Mouse (Mus musculus): ENCODE results near the gene Lcn4.

Lcn4 gene

DNA sequence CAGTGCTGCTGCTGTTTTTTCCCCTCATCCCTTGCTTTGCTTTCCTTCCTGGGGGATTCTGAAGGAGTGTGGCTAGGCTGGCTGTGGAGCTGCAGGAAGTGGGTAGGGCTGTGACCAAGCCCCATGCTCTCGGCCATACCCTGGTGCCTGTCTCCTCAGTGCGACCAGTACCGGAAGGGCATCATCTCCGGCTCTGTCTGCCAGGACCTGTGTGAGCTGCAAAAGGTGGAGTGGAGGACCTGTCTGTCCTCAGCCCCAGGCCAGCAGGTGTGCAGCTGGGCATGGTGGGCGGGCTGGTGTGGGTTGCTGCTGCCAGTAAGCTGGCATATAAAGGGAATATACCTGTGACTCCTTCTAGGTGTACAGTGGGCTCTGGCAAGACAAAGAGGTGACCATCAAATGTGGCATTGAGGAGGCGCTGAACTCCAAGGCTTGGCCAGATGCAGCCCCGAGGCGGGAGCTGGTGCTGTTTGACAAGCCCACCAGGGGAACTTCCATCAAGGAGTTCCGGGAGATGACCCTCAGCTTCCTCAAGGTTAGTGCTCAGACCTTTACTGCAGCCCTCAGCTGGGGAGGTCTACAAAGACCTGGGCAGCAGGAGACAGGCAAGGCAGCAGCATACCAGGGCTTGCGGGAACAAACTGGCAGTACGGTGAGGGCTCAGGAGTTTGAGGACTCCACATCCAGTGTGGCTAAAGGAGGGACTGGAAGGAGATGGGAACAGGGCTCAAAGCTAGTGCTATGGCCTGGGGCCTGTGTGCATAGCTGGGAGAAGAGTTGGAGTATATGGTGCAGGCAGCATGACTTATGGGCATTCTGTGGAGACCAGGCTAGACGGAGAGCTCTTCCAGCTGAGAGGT lies 36.2 kb downstream of the Lcn4 start:
- peak; percentile 15 for DNase-seq (ENCODE audit: low read depth)

DNA sequence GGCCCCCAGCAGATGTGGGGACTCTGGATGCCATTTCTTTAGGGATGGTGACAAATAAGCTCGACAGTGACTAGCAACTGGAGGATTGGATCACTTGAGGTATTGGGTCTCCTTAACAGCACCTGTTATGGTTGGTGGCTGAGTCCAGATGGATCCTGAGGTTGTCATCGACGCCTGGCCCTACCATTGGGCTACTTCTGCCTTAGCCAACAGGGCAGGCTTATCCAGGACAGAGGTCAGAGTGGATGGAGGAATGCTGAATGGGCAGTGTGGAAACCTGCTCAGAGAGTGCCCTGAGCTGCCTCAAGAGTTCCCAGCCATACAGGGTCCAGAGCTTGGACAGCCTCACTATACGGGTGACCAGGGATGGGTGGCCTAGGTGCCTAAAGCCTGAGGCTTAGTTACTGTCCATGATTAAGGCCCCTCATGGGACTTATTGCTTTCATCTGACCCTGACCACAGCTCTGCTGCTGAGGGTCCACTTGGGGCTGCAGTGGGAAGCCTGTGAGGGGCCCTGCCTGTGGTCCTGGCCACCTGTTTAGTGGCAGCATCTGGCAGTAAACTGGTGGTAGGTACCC lies 37.0 kb downstream of the Lcn4 start:
- DNase-seq (ENCODE audit: low read depth): no peak

DNA sequence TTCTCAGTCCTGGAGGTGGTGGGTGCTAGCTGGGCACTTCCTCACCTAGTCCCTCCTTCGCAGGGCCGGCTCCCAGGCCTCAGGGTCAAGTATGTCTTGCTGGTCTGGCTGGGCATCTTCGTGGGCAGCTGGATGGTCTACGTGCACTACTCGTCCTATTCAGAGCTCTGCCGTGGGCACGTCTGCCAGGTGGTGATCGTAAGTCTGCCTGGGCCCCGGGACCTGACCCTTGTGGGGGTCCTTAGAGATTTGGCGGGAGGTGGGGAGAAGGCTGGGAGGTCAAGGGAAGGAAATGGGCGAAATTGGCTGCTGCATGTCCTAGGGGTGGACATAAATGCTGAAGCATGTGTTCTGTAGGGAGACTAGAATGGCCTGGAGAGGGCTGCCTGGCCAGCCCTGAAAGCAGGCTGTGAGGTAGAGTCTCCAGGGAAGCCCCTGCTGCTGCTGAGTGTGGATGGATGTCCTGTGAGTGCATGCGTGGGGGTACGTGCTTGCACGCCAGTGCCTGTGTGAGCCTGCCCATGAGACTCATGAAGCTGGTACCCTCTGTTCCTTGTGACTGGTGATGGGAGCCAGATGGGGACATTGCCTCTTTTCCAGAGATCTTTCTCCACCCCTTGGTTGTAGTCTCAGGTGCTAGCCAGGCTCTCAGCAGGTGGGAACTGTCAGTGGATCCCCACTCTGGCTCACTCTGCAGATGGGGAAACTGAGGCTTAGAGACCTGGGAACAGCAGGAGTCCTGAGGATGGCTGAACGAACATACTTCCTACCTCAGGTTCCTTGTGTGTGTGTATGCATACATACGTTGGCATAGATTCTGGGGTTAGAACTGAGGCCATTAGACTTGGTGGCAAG lies 38.3 kb downstream of the Lcn4 start:
- DNase-seq (ENCODE audit: low read depth): no peak

DNA sequence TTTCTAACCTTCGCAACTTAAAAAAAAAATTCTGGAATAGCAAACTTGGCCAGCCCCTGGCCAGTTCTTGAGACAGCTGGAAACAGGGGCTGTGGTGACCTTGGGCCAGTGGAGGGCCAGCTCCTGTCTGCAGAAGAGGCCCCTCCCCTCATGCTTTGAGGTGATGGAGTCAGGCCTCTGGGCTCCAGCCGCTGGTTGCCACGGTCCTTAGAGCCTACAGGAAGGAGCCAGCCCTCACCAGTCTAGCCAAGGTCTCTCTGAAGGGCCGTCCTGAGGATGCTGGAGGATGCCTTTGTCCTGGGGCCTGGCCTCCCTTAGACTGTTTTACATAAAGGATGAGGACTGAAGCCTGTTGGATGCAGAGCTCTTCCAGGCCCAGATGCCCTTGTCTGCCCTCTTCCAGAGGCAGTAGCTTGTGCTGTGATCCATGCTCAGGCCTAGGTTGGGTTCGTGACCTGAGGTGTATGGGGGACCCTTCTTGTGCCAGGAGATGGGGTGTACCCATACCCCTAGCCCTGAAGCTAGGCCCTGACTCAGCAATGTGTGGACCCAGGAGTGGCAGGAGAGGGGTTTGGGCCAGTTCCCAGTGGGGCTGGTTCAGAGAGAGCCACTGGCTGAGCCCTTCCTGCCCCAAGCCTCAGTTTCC lies 42.2 kb downstream of the Lcn4 start:
- DNase-seq (ENCODE audit: low read depth): peak; percentile 57

DNA sequence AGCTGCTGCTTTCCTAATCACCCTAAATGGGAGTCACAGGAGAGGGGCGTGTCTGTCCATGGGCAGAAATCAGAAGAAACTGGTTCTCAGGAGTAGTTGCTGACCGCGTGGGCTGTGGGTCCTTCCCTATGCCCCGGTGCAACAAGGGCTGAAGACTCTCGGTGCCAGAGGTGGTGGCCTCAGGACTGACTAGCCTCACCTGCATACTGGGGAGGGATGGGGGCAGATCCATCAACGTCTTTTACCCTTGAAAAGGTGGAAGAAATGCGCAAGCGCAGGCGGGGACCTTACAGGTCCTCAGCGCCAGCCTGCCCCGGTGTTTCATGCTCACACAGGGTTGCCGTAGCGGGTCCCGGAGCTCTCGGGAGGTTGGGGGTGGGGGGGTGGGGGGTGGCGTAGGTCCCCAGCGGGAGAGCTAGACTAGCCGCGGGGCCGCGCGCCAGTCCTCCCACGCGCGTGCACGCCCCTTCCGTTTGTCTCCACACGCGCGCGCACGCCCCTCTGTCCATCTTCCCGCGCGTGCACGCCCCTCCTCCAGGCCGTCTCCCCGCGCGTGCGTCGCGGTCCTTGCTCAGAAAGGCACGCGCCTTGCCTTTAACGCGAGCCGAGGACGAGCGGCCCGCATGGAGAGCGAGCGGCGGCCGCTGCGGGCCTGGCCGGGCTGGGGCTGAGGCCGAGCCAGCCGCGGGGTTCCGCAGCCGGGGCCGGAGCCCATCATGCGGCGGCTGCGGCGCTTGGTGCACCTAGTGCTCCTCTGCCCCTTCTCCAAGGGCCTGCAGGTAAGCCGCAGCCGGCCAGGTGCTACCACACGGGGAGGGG lies 43.0 kb downstream of the Lcn4 start, which contains the start of gene Fam69b:
Gene Fam69b, plus strand, starts transcription at position 537 of the 819 bp plus-strand sequence.
- DNase-seq (ENCODE audit: low read depth): peak; percentile 94

DNA sequence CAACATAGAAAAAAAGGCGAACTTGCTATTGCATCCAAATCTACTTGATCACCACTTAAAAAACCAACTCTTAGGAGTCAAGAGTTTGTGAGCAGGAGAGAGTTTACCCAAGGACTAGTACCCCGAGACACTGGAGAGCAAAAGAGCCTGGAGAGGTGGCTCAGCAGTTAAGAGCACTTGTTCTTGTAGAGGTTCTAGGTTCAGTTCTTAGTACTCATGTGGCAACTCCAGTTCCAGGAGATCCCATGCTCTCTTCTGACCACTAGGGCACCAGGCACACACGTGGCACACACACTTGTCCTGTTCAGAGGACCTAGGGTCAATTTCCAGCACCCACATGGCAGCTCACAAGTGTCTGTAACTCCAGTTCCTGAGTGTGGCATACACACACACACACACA lies 45.0 kb downstream of the Lcn4 start:
- no peak for DNase-seq (ENCODE audit: low read depth)

DNA sequence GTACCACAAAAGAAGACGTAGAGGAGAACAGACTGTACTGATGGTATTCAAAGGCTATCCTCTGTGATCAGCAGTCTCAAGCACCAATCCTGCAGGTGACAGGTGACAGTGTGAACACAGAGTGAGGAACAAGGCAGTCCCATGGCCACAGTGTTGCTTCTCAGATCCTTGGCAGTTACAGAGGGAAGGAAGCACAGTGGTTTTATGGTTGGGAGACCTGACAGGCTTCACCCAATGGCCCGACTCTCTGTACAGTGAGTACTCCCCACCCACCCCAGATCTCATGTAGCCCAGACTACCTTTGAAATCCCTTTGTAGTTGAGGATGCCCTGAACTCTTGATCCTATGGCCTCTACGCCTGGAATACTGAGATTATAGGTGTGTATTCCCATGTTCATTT lies 45.7 kb downstream of the Lcn4 start:
- no peak for DNase-seq (ENCODE audit: low read depth)

DNA sequence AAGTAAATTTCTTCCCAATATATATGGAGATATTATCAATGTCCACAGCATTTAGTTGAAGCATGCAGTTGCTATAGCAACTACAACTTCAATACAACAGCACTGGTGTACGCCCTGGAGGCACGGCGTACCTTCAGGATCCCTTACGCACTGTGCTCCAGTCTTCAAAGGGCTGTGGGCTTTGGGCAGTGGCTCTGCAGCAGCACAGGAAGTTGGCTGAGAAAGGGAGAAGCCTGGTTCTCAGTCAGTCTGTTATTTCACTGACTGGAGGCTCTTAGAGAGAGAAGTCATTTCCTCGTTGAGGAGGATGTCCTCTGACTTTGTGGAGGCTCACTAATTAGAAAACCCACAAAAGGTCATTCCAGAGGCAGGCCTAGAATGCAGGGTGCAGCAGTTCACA lies 48.1 kb downstream of the Lcn4 start:
- no peak for DNase-seq (ENCODE audit: low read depth)

DNA sequence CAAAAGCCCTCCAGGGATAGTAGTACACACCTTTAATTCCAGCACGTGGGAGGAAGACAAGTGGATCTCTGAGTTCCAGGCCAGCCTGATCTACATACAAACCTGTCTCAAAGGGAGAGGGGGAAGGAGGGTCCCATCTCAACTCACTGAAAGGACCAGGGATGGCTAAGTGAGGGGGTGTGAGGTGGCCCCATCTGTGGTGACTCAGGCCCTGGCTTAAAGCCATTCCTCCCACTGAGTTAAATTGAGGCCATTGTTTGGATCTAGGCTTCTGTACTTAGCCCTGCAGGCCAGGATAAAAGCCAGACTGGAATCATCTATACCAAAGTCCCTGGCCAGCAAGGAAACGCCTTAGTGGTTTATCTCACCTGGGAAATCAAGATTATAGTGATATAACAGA lies 49.8 kb downstream of the Lcn4 start:
- peak; percentile 49 for DNase-seq (ENCODE audit: low read depth)

DNA sequence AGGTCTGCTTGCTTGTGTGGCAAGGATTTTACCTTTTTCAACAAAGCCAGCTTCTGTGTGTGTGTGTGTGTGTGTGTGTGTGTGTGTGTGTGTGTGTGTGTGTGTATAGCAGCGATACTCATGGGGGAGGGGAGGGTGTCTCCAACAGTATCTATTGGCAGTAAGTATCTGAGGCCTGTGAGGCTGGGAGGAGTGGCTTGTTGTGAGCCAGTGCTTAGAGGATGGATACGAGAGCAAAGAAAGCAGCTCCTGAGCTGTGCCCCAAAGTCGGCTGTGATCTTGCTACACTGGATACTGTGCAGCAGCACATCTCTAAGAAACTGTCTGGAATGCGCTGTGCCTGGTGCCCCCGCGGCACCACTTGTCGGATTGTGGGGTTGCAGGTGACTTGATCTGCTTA lies 53.2 kb downstream of the Lcn4 start:
- DNase-seq (ENCODE audit: low read depth): no peak

Measured in NIH3T3 (cell line).